24 mouse cellular contexts compared by ENCODE assay signal in the genomic region with DNA sequence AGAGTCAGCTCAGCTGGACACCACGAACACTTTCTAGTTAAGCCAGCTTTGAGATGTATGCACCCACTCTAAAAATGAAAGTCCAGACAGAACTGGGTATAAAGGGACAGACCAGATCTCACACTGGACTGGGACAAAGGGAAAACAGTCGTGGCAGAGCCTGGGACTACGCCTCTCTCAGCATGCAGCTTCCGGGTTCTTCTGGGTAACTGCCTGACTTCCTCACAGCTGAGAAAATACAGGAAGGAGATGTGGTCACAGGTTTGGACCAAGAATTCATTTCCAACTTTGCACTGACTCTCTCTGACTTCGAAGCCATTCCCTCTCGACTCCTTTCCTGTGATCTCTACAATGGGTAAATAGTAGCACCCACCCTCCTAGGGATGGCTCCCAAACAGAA. TPM values are rescaled to one million over a fixed set of nuclear protein-coding genes. Genes with fewer than 3 reads are reported as not detected.
A peak's percentile ranks its signal among the peaks of the same experiment; 100 is the strongest.
DNase-seq lines count a peak whose midpoint lies in the region; ATAC-seq and TF ChIP-seq lines count a peak whose summit lies in the region.
"Had no signal": no experiment of that assay in that cellular context is flagged by ENCODE, and none has a peak within 500 bp of the region (broad histone marks: within the 10 kb centered on the region; RNA-seq: fewer than 3 reads in every experiment).

No protein-coding gene starts in this region.

- no peaks in the 10 kb centered on the region for H3K9me3 ChIP-seq in lung, embryonic 14.5 days (ENCODE audit: low read depth, low read length)
- H3K9me3 ChIP-seq: limb, embryonic 12.5 days; megakaryocyte, embryonic 14.5 days had no signal

- H3K36me3 ChIP-seq in lung, embryonic 14.5 days (ENCODE audit: insufficient read depth): no peaks in the 10 kb centered on the region
- H3K36me3 ChIP-seq: limb, embryonic 12.5 days had no signal

- H3K27me3 ChIP-seq in lung, embryonic 14.5 days (ENCODE audit: insufficient read depth, low read length): no peaks in the 10 kb centered on the region
- H3K27me3 ChIP-seq: limb, embryonic 12.5 days had no signal

- H3K4me2 ChIP-seq in lung, embryonic 14.5 days: no peak overlapping the region
- H3K4me2 ChIP-seq: limb, embryonic 12.5 days had no signal

- DNase-seq in lung, embryonic 14.5 days: peak; percentile 8
- no peak for DNase-seq in lung, postnatal 14 days
- peak; percentile 38 for DNase-seq in R1 (ENCODE audit: low read depth, low spot score)
- DNase-seq in adrenal gland, postnatal 4 days (ENCODE audit: low spot score in 2 of 2): no peak
- no peak for DNase-seq in cerebellum, adult 11 months
- DNase-seq: adrenal gland, adult 8-10 months; cerebellum, adult 2 months; gastrocnemius, adult 2 months; kidney, adult 11 months had no signal

- no peak overlapping the region for H3K4me3 ChIP-seq in lung, embryonic 14.5 days (ENCODE audit: low read depth, low read length)
- H3K4me3 ChIP-seq: gastrocnemius, adult 2 months; layer of hippocampus, adult 2 months; limb, embryonic 12.5 days; megakaryocyte, embryonic 14.5 days had no signal

- no peak overlapping the region for H3K9ac ChIP-seq in lung, embryonic 14.5 days
- H3K9ac ChIP-seq: limb, embryonic 12.5 days; liver, embryonic 14.5 days had no signal

- ATAC-seq in lung, embryonic 14.5 days (ENCODE audit: insufficient read depth): no peak
- peak; percentile 62; the same call in 1 of the 2 replicates for ATAC-seq in common myeloid progenitor, adult 5-6 weeks (replicated peaks; ENCODE audit: low read depth, poor library complexity, severe bottlenecking)
- ATAC-seq in megakaryocyte progenitor cell, adult 5-6 weeks (replicated peaks; ENCODE audit: poor library complexity): peak; percentile 64
- ATAC-seq: CD4-positive, CD25-positive, alpha-beta regulatory T cell, adult 4 months; hindbrain, embryonic 16.5 days; midbrain, embryonic 16.5 days had no signal

- no peaks in the 10 kb centered on the region for H3K4me1 ChIP-seq in lung, embryonic 14.5 days (ENCODE audit: insufficient read depth)

- no peak overlapping the region for H3K27ac ChIP-seq in lung, embryonic 14.5 days (ENCODE audit: low read depth)
- H3K27ac ChIP-seq: gastrocnemius, adult 2 months; kidney, postnatal 0 days; layer of hippocampus, adult 2 months; limb, embryonic 12.5 days; liver, embryonic 14.5 days had no signal

- no peak for TF ChIP-seq CTCF in lung, embryonic 14.5 days (IDR thresholded peaks at IDR 0.05; ENCODE audit: low read depth)

- 68% methylated on average over 6 of the region's 6 CpGs for WGBS in lung, embryonic 14.5 days

RNA-seq across cellular contexts. Expression of gene Gphb5, which starts 1.6 kb away (rescaled TPM):
- polyA plus RNA-seq in lung, embryonic 14.5 days (2014; fragmentation: Nextera tagmentation; extraction: Ambion mirVana): not detected in 2 replicates
- not detected in 2 replicates for total RNA-seq in common myeloid progenitor, adult 5-6 weeks (2017)
- total RNA-seq in megakaryocyte progenitor cell, adult 5-6 weeks (2015): 0.73 TPM in 1 of 2 replicates, not detected in the other
- total RNA-seq in megakaryocyte progenitor cell, adult 5-6 weeks (2017): not detected in 2 replicates
- not detected for total RNA-seq in adrenal gland, postnatal 4 days (2021)
- total RNA-seq: adrenal gland, adult 8-10 months; gastrocnemius, adult 2 months; heart, adult 18-20 months; heart, postnatal 25 days; layer of hippocampus, adult 2 months; MEL had no signal
- polyA plus RNA-seq: cerebellum, adult 2 months; hindbrain, embryonic 16.5 days; kidney, postnatal 0 days; limb, embryonic 12.5 days; liver, embryonic 14.5 days; midbrain, embryonic 16.5 days; neural tube, embryonic 14.5 days; testis, adult 2 months had no signal

Comparison
In these comparisons a context has a peak if more than half of its experiments do, and no peak if none do; other contexts are left out.
1. DNase-seq: peak in lung, embryonic 14.5 days (single experiment) and R1 (single experiment); none in lung, postnatal 14 days (single experiment), adrenal gland, postnatal 4 days (0 of 2) and cerebellum, adult 11 months (single experiment).